Mouse (Mus musculus) embryonic fibroblast, embryonic 13.5 days (primary cell): Measurements from ENCODE around the gene Zbp1. TPM values are rescaled to one million over a fixed set of nuclear protein-coding genes. Genes with fewer than 3 reads are reported as not detected.

ENCODE experiments used
- H3K27ac ChIP-seq: 2 replicates; pipeline ENCODE4 v1.5.1; 2012; ENCODE audit warnings: low read length, control low read depth, inconsistent platforms; ENCODE audit not compliant: insufficient read depth
- H3K4me1 ChIP-seq: 2 replicates; pipeline ENCODE4 v1.6.1; 2011; ENCODE audit warnings: low read length; ENCODE audit not compliant: control insufficient read depth, insufficient read depth
- H3K4me3 ChIP-seq: 2 replicates; pipeline ENCODE4 v1.5.1; 2011; ENCODE audit warnings: mild to moderate bottlenecking, control low read depth, low read length; ENCODE audit not compliant: insufficient read depth
- CTCF ChIP-seq: IDR thresholded peaks from 2 replicates; pipeline ENCODE4 v1.5.1; 2011; ENCODE audit warnings: mild to moderate bottlenecking, control low read depth, low read length, moderate library complexity, borderline replicate concordance; ENCODE audit not compliant: insufficient read depth
- POLR2A ChIP-seq: IDR thresholded peaks from 2 replicates; pipeline ENCODE4 v1.6.1; 2011; ENCODE audit warnings: low read depth, mild to moderate bottlenecking, control low read depth, low read length, moderate library complexity
- polyA plus RNA-seq: library from polyadenylated mRNA; stranded (reverse); fragments of >200 nt; gene quantifications from 2 replicates; pipeline ENCODE4 v1.2.4, GENCODE M21; 2011; ENCODE audit warnings: low read depth; ENCODE audit not compliant: missing spikeins, insufficient read length

Gene Zbp1
- polyA plus RNA-seq, 1 experiment = 5.6 TPM

DNA sequence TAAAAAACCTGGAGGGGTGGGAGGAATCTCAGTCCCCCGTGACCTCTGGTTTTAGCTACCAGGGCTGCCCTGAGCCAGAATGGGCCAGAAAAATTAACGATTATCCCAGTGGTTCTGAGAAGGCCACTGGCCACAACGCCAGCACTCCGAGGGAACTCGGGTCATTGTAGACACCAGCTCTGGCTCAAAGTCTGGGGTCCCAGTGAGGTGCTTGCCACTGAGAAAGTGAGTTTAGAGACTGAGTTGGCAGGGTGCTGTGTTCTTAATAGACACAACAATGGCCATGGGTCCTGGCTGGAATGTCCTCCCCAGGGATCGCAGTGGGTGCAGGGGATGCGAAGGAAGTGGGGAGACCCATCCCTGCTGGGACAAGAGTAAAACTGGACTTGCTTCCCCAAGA lies 36.8 kb downstream of the Zbp1 start:
- Histone ChIP-seq H3K4me1 (no peaks in the 10 kb centered on the region), H3K27ac (no peak overlapping the region), H3K4me3 (no peak overlapping the region)
- no peak for TF ChIP-seq CTCF
- TF ChIP-seq POLR2A = no peak

DNA sequence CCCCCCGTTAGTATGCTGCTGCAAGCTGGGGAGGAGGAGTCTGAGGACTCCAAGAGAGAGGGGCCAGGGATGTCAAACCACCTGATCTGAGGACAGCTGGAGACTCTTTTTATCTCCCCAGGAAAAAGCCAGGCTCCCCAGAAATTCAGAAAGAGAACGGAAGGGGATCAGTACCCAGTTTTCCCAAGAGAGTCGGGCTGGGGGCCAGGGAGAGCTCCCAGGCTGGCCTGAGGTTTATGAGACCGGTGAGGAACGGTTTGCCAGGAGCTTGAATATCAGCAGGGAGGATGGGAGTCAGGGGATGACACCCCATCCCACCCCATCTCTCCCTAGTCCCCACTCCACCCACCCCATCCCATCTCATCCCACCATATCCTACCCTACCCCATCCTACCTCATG lies 37.2 kb downstream of the Zbp1 start:
- TF ChIP-seq CTCF (no peak), POLR2A (no peak)
- Histone ChIP-seq H3K27ac (no peak overlapping the region), H3K4me1 (no peaks in the 10 kb centered on the region)

DNA sequence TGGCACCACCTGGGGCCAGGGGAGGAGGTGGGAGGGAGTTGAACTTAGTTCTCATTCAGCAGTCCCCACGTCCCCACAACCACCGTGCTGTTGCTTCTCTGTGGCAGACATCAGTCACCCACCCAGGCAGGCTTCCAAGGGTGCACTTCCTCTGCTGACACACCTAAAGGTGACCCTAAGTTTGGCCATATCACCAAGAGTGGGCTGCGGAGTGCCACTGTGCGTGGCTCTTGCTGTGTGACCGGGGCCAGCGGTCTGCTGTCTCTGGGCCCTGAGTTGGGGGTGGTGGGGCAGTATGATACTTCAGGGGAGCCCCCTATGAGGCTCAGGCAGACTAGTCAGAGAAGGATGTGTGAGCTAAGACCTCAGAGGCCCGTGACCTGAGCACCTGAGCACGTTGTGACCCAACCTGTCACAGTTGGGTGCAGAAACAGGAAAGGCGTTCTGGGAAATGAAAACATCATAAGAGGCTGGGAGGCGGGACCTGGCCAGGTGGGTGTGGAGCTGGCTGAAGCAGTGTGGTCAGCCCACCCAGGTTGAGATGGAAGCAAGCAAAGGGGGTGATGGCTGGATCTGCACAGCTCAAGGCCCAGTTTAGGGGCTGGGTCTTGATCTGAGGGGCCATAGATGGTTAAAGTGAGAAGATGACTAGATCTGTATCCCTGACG lies 37.9 kb downstream of the Zbp1 start:
- TF ChIP-seq POLR2A (no peak), CTCF (no peak)
- no peaks in the 10 kb centered on the region for H3K4me1 ChIP-seq

More for the DNA sequence above, 37.2 kb downstream of the Zbp1 start:
- no peak overlapping the region for H3K4me3 ChIP-seq

DNA sequence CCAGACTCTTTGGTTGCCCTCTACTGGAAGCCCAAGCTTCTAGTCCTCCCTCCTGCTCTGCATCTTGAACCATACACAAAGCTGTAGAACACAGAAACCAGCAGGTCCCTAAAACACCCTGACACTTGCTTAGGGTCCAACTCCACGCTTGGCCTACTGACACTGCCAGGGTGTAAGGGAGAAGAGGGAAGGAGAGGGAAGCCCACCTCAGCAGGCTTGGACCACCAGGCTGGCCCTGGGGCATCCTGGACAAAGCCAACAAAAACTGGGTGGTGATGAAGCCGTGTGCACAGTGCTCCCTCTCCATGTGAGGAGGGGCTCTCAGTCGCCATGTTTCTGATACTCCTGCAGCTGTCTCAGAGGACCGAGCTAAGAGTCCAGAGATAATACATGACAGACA lies 38.7 kb downstream of the Zbp1 start:
- Histone ChIP-seq H3K4me3 (no peak overlapping the region), H3K27ac (no peak overlapping the region), H3K4me1 (no peaks in the 10 kb centered on the region)
- TF ChIP-seq POLR2A = no peak

More for the DNA sequence above, 37.9 kb downstream of the Zbp1 start:
- no peak overlapping the region for H3K27ac ChIP-seq
- no peak overlapping the region for H3K4me3 ChIP-seq

DNA sequence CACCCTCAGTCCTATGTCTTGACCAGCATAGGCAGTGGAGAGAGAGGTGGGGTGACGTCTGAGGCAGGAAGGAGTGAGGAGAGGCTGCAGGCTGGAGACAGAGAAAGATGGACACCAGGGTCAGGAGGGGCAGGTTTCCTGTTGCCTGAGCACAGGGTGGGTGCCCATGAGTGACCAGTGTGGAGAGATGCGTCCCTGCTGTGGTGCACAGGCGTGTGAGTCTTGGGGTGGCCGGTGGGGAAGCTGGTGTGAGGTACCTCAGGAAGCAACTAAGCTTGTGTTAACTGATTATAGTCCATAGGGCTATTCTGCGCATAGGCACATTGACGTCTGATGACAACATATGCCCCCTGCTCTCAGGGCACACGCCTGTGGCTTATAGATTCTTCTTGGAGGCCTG lies 39.7 kb downstream of the Zbp1 start:
- H3K27ac ChIP-seq = no peak overlapping the region
- TF ChIP-seq CTCF (no peak), POLR2A (no peak)
- no peak overlapping the region for H3K4me3 ChIP-seq
- H3K4me1 ChIP-seq = no peaks in the 10 kb centered on the region

DNA sequence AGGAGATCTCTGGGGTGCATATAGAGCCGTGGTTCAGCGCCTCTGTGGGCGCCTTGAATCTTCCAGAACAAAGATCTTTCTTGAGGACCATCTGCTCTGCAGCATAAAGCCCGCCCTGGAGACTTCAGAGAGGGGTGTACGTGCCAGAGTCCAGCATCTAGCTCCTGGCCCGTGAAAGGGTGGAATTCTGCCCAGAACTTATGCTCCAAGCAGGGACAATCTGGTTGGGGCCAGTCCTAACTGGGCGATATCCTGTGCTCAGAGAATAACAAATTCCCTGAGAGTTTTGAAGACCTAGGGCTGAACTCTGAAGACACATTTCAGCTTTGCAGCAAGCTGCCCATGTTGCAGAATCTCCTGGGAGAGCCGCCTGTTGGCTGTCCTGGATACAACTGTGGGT lies 40.8 kb downstream of the Zbp1 start:
- no peak overlapping the region for H3K4me3 ChIP-seq
- H3K4me1 ChIP-seq = no peaks in the 10 kb centered on the region
- TF ChIP-seq CTCF (no peak), POLR2A (no peak)
- H3K27ac ChIP-seq = no peak overlapping the region

DNA sequence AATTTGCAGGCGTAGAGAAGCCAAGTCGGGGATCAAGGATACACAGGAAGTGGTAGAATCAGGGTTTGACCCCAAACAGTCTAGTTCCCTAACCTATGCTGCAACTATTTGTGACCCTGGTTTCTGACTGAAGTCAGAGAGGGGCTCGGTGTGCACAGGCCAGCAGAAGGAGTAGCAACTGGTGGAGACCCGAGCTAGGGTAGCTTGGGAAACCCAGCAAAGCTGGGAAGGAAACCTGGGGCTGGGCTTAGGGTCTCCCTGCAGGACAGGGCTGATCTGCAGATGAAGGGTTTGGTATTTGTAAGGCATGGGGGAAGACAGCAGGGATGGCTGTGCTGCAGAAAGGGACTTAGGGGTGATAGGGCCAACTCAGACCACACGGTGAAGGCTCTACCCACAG lies 41.2 kb downstream of the Zbp1 start:
- TF ChIP-seq CTCF = no peak
- Histone ChIP-seq H3K27ac (no peak overlapping the region), H3K4me1 (no peaks in the 10 kb centered on the region)

DNA sequence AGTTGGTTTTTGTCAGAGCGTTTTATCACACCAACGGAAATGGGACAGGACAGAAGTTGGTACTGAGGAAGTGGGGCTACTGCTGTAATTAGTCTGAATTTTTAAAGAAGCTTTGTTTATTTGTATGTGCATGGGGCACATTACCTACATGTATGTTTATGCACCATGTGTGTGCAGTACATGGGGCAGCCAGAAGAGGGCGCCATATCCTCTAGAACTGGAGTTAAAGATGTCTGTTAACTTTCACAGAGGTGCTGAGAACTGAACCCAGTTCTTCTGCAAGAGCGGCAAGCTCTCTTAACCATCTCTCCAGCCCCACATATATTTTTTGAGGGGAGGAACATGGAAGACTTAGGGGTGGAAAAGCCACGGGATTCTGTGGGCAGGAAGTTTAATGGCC lies 43.0 kb downstream of the Zbp1 start:
- Histone ChIP-seq H3K27ac (no peak overlapping the region), H3K4me3 (no peak overlapping the region), H3K4me1 (no peaks in the 10 kb centered on the region)
- TF ChIP-seq CTCF (no peak), POLR2A (no peak)

More for the DNA sequence above, 41.2 kb downstream of the Zbp1 start:
- H3K4me3 ChIP-seq = no peak overlapping the region

DNA sequence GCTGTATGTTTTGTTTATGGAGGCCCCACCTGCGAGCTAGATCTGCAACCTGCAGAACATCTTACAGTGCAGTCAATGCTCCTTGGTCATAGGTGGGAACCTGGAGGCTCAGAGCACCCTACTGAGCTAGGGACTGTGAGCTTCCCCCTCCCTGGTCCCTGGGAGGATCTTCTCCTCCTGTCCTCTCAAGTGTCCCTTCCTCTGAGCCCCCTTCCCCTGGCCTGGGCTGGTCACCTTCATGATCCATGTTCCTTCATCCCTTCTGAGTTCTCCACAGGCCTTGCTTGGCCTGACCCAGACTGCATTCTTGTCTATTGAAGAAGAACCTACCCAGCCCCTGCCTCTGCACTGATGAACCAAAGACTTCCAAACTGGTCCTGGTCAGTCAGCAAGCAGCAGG lies 44.2 kb downstream of the Zbp1 start:
- Histone ChIP-seq H3K4me3 (no peak overlapping the region), H3K27ac (no peak overlapping the region), H3K4me1 (no peaks in the 10 kb centered on the region)
- TF ChIP-seq CTCF (no peak), POLR2A (no peak)

DNA sequence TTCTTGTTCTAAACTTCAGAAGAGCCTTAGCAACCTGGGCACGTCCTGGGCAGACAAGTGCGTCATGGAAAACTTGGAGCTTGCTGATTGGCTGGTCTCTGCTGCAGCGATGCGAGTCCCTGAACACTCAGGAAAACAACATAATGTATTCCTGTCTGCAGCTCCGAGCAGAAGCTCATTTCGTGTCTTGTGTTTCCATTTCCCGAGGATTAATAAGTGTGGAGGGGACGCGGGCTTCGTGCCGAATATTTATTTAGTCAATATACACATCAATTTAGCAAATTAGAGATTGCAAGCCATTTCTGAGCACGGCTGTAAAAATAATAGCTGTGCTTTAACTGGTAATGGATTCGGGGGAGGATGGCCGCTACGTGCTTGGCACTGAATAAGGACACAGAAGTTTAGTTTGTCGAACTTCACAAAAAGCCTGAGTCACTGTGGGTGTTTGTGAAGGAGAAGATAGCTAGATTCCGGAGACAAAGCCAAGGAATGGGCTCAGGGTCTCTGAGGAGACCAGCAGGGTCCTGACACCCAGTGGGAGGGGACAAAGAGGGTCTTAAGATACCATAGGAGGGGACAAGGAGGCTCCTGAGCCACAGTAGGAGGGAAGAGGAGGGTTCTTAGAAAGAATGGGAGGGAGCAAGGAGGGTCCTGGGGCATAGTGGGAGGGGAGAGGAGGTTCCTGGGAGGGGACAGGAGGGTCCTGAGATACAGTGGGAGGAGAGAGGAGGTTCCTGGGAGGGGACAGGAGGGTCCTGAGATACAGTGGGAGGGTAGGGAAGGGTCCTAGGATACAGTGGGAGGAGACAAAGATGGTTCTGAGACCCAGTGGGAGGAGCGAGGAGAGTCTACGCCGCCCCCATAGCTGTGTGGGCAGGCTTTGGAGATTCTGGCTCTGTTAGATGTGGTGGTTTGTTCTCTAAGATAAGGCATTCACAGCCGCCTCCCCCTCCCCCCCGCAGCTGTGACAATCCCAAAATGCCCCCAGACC lies 44.9 kb downstream of the Zbp1 start:
- Histone ChIP-seq H3K4me3 (no peak overlapping the region), H3K4me1 (no peaks in the 10 kb centered on the region), H3K27ac (peak overlapping the region; percentile 35; the same call in 1 of the 2 replicates)
- TF ChIP-seq POLR2A = no peak; the same call in 1 of the 2 replicates
- TF ChIP-seq CTCF = no peak
